In genomic region chr13:90913675-90914192, GRCm38 (mm10) we compare ENCODE assay signal across 18 mouse cellular contexts. TPM values are rescaled to one million over a fixed set of nuclear protein-coding genes. Genes with fewer than 3 reads are reported as not detected.
DNase-seq lines count a peak whose midpoint lies in the region; ATAC-seq and TF ChIP-seq lines count a peak whose summit lies in the region.
"Had no signal": no experiment of that assay in that cellular context is flagged by ENCODE, and none has a peak within 500 bp of the region (broad histone marks: within the 10 kb centered on the region; RNA-seq: fewer than 3 reads in every experiment).

No protein-coding gene starts in this region.

- peak overlapping the region; percentile 65 for H3K27ac ChIP-seq in hindbrain, postnatal 0 days
- peak overlapping the region; percentile 63 for H3K27ac ChIP-seq in neural tube, embryonic 15.5 days (replicated peaks)
- H3K27ac ChIP-seq: heart, adult 2 months; liver, embryonic 13.5 days had no signal

- 35% methylated on average over 7 of the region's 7 CpGs for WGBS in hindbrain, postnatal 0 days
- 33% methylated on average over 7 of the region's 7 CpGs for WGBS in neural tube, embryonic 15.5 days

- H3K36me3 ChIP-seq in hindbrain, postnatal 0 days (ENCODE audit: insufficient read depth, low read length): no peaks in the 10 kb centered on the region
- H3K36me3 ChIP-seq in neural tube, embryonic 15.5 days: no peaks in the 10 kb centered on the region
- H3K36me3 ChIP-seq: liver, embryonic 13.5 days had no signal

- H3K9ac ChIP-seq in hindbrain, postnatal 0 days (replicated peaks; ENCODE audit: low read length): no peak overlapping the region; the same call in 1 of the 2 replicates
- H3K9ac ChIP-seq in neural tube, embryonic 15.5 days (replicated peaks): no peak overlapping the region
- H3K9ac ChIP-seq: liver, embryonic 13.5 days had no signal

- 0 out of 2 replicates have a peak overlapping the region, but pooled peaks have one; percentile 19 for H3K4me2 ChIP-seq in hindbrain, postnatal 0 days (ENCODE audit: low read depth, low read length)
- H3K4me2 ChIP-seq in neural tube, embryonic 15.5 days: no peak overlapping the region
- H3K4me2 ChIP-seq: liver, embryonic 13.5 days had no signal

- peak; percentile 40; the same call in 1 of the 2 replicates for ATAC-seq in hindbrain, postnatal 0 days
- peak; percentile 38 for ATAC-seq in neural tube, embryonic 15.5 days (ENCODE audit: low FRiP score)
- ATAC-seq: intestine, embryonic 16.5 days; Patski had no signal

- H3K4me3 ChIP-seq in hindbrain, postnatal 0 days (ENCODE audit: low read length): no peak overlapping the region
- no peak overlapping the region for H3K4me3 ChIP-seq in neural tube, embryonic 15.5 days (replicated peaks)
- H3K4me3 ChIP-seq: heart, adult 2 months; liver, embryonic 13.5 days had no signal

- H3K9me3 ChIP-seq in hindbrain, postnatal 0 days (ENCODE audit: low read length): no peaks in the 10 kb centered on the region
- no peaks in the 10 kb centered on the region for H3K9me3 ChIP-seq in neural tube, embryonic 15.5 days (replicated peaks)
- H3K9me3 ChIP-seq: liver, embryonic 13.5 days had no signal

- peak; percentile 61 for DNase-seq in heart, adult 11 months
- DNase-seq in heart, adult 18-20 months: no peak
- peak; percentile 19 for DNase-seq in right cerebral cortex, postnatal 25 days
- no peak for DNase-seq in right cerebral cortex, adult 18-20 months
- no peak for DNase-seq in hindbrain, postnatal 0 days (ENCODE audit: low spot score)
- no peak for DNase-seq in thymus, postnatal 4 days
- DNase-seq in kidney, adult 18-20 months: no peak
- DNase-seq: cerebellum, adult 8-10 months; heart, adult 2 months; liver, embryonic 13.5 days; lung, postnatal 14 days had no signal

- H3K27me3 ChIP-seq in hindbrain, postnatal 0 days (ENCODE audit: insufficient read depth, low read length): no peaks in the 10 kb centered on the region
- H3K27me3 ChIP-seq in neural tube, embryonic 15.5 days (replicated peaks): no peaks in the 10 kb centered on the region
- H3K27me3 ChIP-seq: liver, embryonic 13.5 days; Patski had no signal

- no peak for TF ChIP-seq CTCF in hindbrain, postnatal 0 days (IDR thresholded peaks at IDR 0.05; ENCODE audit: low read depth)

- peaks cover 10% of the 10 kb centered on the region; the same call in 1 of the 2 replicates for H3K4me1 ChIP-seq in hindbrain, postnatal 0 days (ENCODE audit: insufficient read depth, low read length)
- H3K4me1 ChIP-seq in neural tube, embryonic 15.5 days: peaks cover 12% of the 10 kb centered on the region
- H3K4me1 ChIP-seq: liver, embryonic 13.5 days had no signal

RNA-seq across cellular contexts. Expression of gene Atp6ap1l, which starts 8.6 kb away (rescaled TPM):
- not detected for total RNA-seq in heart, adult 18-20 months (2021)
- 0.21 TPM in 1 of 2 replicates, not detected in the other for total RNA-seq in hindbrain, postnatal 0 days (2014; rRNA removed)
- polyA plus RNA-seq in hindbrain, postnatal 0 days (2015; fragmentation: Nextera tagmentation; extraction: Ambion mirVana): 0.86 and 0.87 TPM in 2 replicates
- polyA plus RNA-seq in neural tube, embryonic 15.5 days (2015; fragmentation: Nextera tagmentation; extraction: Ambion mirVana): 0.68 and 0.79 TPM in 2 replicates
- total RNA-seq: adrenal gland, adult 18-20 months had no signal
- polyA plus RNA-seq: intestine, embryonic 16.5 days; large intestine, adult 2 months; liver, embryonic 13.5 days; Patski; small intestine, adult 2 months; stomach, embryonic 16.5 days had no signal

RNA-seq across cellular contexts. Expression of gene Rps23, which starts 9.0 kb away (rescaled TPM):
- 100 to 1,000 TPM; 170 to 197 TPM for total RNA-seq in heart, adult 18-20 months (2021)
- total RNA-seq in hindbrain, postnatal 0 days (2014; rRNA removed): 133 and 170 TPM in 2 replicates
- polyA plus RNA-seq in hindbrain, postnatal 0 days (2015; fragmentation: Nextera tagmentation; extraction: Ambion mirVana): 146 and 154 TPM in 2 replicates
- polyA plus RNA-seq in neural tube, embryonic 15.5 days (2015; fragmentation: Nextera tagmentation; extraction: Ambion mirVana): 107 and 127 TPM in 2 replicates

Comparison
In these comparisons a context has a peak if more than half of its experiments do, and no peak if none do; other contexts are left out.
1. DNase-seq: peak in heart, adult 11 months (single experiment) and right cerebral cortex, postnatal 25 days (single experiment); none in heart, adult 18-20 months (0 of 2), right cerebral cortex, adult 18-20 months (single experiment), hindbrain, postnatal 0 days (single experiment), thymus, postnatal 4 days (single experiment) and kidney, adult 18-20 months (single experiment).